Mouse (Mus musculus) heart, postnatal 0 days (tissue): ENCODE results near the gene 1700015F17Rik.

Experiments
- CTCF ChIP-seq: IDR thresholded peaks from 2 replicates; pipeline ENCODE4 v1.5.1; 2016; ENCODE audit warnings: antibody characterized with exemption, control low read depth, low read depth
- EP300 ChIP-seq: IDR thresholded peaks from 2 replicates; pipeline ENCODE4 v1.6.1; 2016; ENCODE audit warnings: antibody characterized with exemption, low read depth

GRCm38 (mm10) chr5:5479043-5479442 lies at the start of gene 1700015F17Rik:
- TF ChIP-seq CTCF (no peak), EP300 (no peak)
